Mouse (Mus musculus): Measurements from ENCODE around the gene Stambpl1. TPM values are rescaled to one million over a fixed set of nuclear protein-coding genes. Genes with fewer than 3 reads are reported as not detected.
A peak's percentile ranks its signal among the peaks of the same experiment; 100 is the strongest.

The Stambpl1 gene
- total RNA-seq, 4 experiments from 2014 or later, result 2.2 to 4.1 (median 3.0) TPM

DNA sequence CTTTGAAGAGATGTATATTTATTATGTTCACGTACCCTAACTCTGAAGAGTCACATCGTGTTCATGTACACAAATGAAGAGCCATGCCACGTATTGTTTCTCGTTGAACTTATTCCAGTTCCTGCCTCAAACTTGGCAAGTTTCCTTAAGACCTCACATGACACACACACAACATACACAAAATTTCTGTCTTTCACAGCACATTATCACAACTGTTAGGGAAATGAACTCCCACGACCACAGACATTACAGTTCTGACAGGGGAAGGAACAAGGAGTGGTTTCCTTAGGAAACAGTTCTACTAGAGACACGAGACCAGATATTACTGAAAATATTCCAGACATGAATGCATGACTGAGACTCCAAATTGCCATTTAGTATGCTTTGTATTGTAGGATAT, 91.6 kb downstream of the Stambpl1 start:
- DNase-seq (ENCODE audit: low spot score), result peak; percentile 69

GRCm38 (mm10) chr19:34284383-34284782, 92.4 kb downstream of the Stambpl1 start:
- peak; percentile 72 for DNase-seq (ENCODE audit: low spot score)

GRCm38 (mm10) chr19:34284826-34285225, 92.8 kb downstream of the Stambpl1 start:
- DNase-seq (ENCODE audit: low spot score), result no peak

DNA sequence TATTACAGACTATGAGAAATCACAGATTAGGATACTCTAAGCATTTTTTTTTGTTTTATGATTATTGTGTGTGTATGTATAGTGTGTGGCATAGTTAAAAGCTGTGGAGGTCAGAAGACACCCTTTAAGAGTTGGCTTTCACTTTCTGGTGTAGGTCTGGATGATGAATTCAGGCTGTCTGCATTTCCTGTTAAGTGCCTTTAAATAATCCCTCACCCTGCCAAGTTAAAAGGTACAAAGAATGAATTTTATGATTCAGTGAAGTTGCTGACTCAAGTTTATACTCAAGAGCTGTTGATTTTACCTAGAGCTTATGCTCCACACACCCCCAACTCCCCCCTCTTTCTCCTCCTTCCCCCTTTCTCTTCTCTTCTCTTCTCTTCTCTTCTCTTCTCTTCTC, 95.2 kb downstream of the Stambpl1 start:
- no peak for DNase-seq (ENCODE audit: low spot score)

DNA sequence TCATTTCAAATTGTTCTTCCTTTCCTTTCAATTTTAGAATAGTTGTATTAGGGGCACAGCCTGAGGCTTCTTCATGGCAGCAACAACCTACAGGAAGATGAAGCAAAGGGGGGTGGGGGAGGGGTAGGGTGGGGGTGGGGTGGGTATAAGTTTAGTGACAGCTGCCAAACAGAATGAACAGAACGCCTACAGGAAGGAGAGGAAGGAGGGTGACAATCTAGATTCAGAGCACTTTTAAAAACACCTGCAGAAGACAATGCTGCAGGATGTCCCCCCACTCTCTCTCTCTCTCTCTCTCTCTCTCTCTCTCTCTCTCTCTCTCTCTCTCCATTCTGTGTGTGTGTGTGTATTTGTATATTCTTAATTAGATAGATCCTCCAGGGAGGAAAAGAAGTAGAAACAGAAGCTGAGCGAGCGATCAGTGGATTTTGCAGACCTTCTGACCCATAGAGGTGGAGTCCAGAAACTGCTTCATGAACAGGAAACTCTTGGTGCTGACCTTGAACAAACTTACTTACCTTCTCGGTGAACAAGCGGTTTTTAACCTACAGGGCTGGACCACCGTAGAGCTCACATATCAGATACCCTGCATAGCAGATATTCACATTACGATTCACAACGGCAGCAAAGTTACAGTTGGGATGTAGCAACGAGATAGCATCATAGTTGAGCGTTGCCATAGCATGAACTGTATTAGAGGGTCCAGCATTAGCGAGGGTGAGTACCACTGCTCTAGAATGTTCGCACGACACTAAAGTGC, 95.8 kb downstream of the Stambpl1 start:
- DNase-seq (ENCODE audit: low spot score), result no peak

- DNase-seq (ENCODE audit: low spot score), result no peak
Measured at GRCm38 (mm10) chr19:34288696-34289095, 96.7 kb downstream of the Stambpl1 start.

Other genes starting within 250 kb of the Stambpl1 start
- not detected for gene Lipf, start 231.0 kb upstream of the Stambpl1 start, total RNA-seq (2022)
- not detected for gene Lipk, start 183.9 kb upstream of the Stambpl1 start, total RNA-seq (2022)
- gene Lipn, start 124.9 kb upstream of the Stambpl1 start, total RNA-seq (2022), result not detected
- gene Lipm, start 91.3 kb upstream of the Stambpl1 start, total RNA-seq (2022), result not detected
- gene Ankrd22, start 26.2 kb upstream of the Stambpl1 start, total RNA-seq (2022), result not detected
- gene Acta2, start 63.4 kb downstream of the Stambpl1 start, total RNA-seq (2022), result 10 to 100 TPM; 56.1 to 79.3 (median 71.1) TPM
- gene Fas, start 98.4 kb downstream of the Stambpl1 start, total RNA-seq (2022), result 10 to 100 TPM in 3 of 4 experiments, 1 to 10 TPM in 1; 8.6 to 14.3 (median 12.6) TPM

All from heart, adult 8-10 months (tissue).